Mouse (Mus musculus) lung, adult 2 months (tissue): ENCODE measurements at regions not wholly inside any gene's neighbourhood (a gene's known extent, or its start where the extent isn't known, plus 50 kb on each side); places are given as distances from the start of the nearest gene placed in this dataset.

ENCODE experiments used
- DNase-seq: peaks from one replicate; pipeline ENCODE4 v3.0.0; 2022
- H3K4me1 ChIP-seq: fragments of 200-500 bp; 2 replicates; pipeline ENCODE4 v1.6.1; 2011; ENCODE audit warnings: low read length; ENCODE audit not compliant: control insufficient read depth, insufficient read depth
- H3K4me3 ChIP-seq: fragments of 200-500 bp; replicated peaks from 2 replicates; pipeline ENCODE3; 2011; ENCODE audit warnings: low read depth, mild to moderate bottlenecking, control low read depth, low read length; ENCODE audit errors: extremely low read depth
- CTCF ChIP-seq: fragments of 200-500 bp; IDR thresholded peaks from 2 replicates; pipeline ENCODE4 v1.5.1; 2011; ENCODE audit warnings: mild to moderate bottlenecking, low read length, control low read depth; ENCODE audit not compliant: insufficient read depth
- POLR2A ChIP-seq: fragments of 200-500 bp; IDR thresholded peaks from 2 replicates; pipeline ENCODE4 v1.6.1; 2011; ENCODE audit warnings: low read depth, mild to moderate bottlenecking, control low read depth, low read length, borderline replicate concordance; ENCODE audit errors: extremely low read depth
- WGBS: fragments of 180-500 bp; shearing (Covaris S2); methylation state at CpG from one replicate; pipeline ENCODE4 v1.1.7; 2018; 5-methylcytosine and 5-hydroxymethylcytosine counted together

DNA sequence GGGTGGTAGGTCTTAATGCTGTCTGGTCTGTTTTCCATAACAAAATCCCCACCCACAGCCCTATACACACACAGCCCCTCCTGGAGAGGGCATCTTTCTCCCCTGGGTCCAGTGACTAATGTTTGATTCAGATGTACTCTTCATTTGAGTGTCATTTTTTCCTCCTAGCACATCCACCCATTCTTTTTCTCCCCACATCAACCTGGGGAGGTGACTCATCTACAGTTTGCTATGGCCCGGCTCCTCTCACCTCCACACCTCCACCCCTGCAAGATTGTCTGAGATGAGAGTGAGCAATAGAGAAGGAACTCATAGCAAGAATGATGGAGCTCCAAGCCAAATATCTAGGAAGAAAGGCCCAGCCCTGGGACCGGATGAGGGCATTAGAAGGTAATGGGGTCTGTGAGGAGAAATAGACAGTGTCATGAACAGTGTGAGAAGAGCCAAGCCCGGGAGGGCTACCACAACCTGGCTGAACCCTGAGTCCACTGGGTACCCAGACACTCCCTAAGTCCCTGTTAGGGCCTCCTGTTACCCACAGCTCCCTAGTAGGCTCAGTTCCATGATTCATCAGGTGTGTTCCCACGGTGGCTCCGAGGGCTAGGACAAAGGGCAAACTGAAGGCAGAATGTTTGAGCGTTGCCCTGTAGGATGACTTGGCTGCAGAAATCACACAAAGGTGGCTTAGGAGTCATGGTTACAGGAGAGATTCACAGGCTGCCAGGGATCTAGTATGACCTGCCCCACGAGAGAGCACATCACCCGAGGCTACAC is 479.6 kb upstream of the Gm10131 start:
- WGBS: 88% methylated on average over 8 of the region's 8 CpGs
- Histone ChIP-seq H3K4me1 (no peaks in the 10 kb centered on the region), H3K4me3 (no peak overlapping the region)
- TF ChIP-seq POLR2A (no peak), CTCF (no peak)
- no peak for DNase-seq

DNA sequence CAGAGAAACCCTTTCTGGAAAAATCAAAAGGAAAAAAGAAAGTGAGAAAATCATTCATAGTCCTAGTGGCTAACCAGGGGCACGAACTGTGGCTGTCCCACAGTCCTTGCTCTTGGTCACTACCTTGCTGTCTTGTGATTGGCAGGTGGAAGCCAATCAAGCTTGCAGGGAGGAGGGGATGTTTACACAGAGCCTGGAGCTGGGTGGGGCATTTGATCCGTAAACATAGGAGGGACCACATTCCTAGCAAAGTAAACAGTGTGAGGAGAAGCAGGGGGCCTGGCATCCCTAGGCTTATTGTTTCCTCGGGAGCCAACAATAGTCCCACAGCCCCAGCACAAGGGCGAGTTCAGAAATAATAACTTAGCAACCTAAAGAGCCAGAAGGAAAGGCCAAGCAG is 466.5 kb upstream of the Gm10131 start:
- peak; percentile 10 for DNase-seq
- Histone ChIP-seq H3K4me3 (no peak overlapping the region), H3K4me1 (0 out of 2 replicates have a peak, but pooled peaks cover 3% of the 10 kb centered on the region)
- TF ChIP-seq POLR2A: no peak
- 34% methylated on average over 4 of the region's 4 CpGs for WGBS

DNA sequence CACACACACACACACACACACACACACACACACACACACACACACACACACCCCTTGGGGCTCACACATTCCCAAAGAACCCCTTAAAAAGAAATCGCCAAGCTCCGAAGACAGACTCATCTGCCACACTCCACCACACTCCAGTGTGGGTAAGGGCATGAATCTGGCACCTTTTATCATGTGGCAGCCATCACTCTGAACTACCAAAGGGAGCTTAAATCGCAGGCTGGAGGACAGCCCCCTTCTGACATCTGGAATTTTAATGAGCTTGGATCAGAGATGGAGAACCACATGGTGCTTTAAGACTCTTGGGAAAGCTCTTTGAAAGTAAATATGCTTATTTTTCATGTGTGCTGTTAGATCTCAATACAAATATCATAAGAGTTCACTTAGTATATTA is 462.5 kb upstream of the Gm10131 start:
- DNase-seq: no peak
- WGBS: 35% methylated on average over 3 of the region's 3 CpGs

GRCm38 (mm10) chr8:34573007-34573881 is 461.7 kb upstream of the Gm10131 start:
- Histone ChIP-seq H3K4me3 (no peak overlapping the region), H3K4me1 (no peaks in the 10 kb centered on the region; the same call in 1 of the 2 replicates)
- TF ChIP-seq POLR2A: no peak
- no peak for TF ChIP-seq CTCF
- peak; percentile 74 for DNase-seq
- WGBS: 12% methylated on average over 9 of the region's 9 CpGs

More for the DNA sequence above, 462.5 kb upstream of the Gm10131 start:
- H3K4me3 ChIP-seq: no peak overlapping the region
- TF ChIP-seq POLR2A: no peak
- TF ChIP-seq CTCF: no peak
- peaks cover 3% of the 10 kb centered on the region; the same call in 1 of the 2 replicates for H3K4me1 ChIP-seq

DNA sequence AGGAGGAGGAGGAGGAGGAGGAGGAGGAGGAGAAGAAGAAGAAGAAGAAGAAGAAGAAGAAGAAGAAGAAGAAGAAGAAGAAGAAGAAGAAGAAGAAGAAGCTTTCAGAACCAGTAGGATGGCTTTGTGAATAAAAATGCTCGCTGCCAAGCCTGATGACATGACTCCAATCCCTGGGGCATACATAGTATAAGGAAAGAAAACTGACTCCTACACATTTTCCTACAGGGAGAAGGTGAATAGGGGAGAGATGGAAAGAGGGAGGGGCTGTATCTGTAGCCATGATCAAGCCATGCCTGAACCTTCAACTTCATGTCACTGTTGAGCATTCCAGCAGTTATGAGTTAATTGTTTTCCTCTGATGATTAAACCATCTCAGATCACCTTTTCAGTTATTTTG is 460.2 kb upstream of the Gm10131 start:
- no peaks in the 10 kb centered on the region; the same call in 1 of the 2 replicates for H3K4me1 ChIP-seq
- 100% methylated on average over 1 of the region's 1 CpGs for WGBS
- no peak overlapping the region for H3K4me3 ChIP-seq
- no peak for DNase-seq
- TF ChIP-seq CTCF: no peak
- no peak for TF ChIP-seq POLR2A

GRCm38 (mm10) chr8:34562278-34562677 is 450.7 kb upstream of the Gm10131 start:
- TF ChIP-seq CTCF (no peak), POLR2A (no peak)
- H3K4me1 ChIP-seq: no peaks in the 10 kb centered on the region; the same call in 1 of the 2 replicates
- no peak overlapping the region for H3K4me3 ChIP-seq
- 49% methylated on average over 8 of the region's 8 CpGs for WGBS
- DNase-seq: no peak

GRCm38 (mm10) chr8:34549786-34550185 is 438.2 kb upstream of the Gm10131 start:
- DNase-seq: no peak
- no peak for TF ChIP-seq POLR2A
- TF ChIP-seq CTCF: no peak
- Histone ChIP-seq H3K4me3 (no peak overlapping the region), H3K4me1 (no peaks in the 10 kb centered on the region; the same call in 1 of the 2 replicates)
- WGBS: 49% methylated on average over 5 of the region's 5 CpGs

- WGBS: 40% methylated on average over 11 of the region's 11 CpGs
- Histone ChIP-seq H3K4me3 (no peak overlapping the region), H3K4me1 (no peaks in the 10 kb centered on the region; the same call in 1 of the 2 replicates)
- no peak for DNase-seq
- TF ChIP-seq POLR2A: no peak
- TF ChIP-seq CTCF: no peak
Observed at GRCm38 (mm10) chr8:34546815-34547214, 435.3 kb upstream of the Gm10131 start.

GRCm38 (mm10) chr8:34542361-34543038 is 431.0 kb upstream of the Gm10131 start:
- WGBS: 80% methylated on average over 3 of the region's 3 CpGs
- TF ChIP-seq CTCF: no peak
- TF ChIP-seq POLR2A: no peak
- Histone ChIP-seq H3K4me3 (no peak overlapping the region), H3K4me1 (no peaks in the 10 kb centered on the region; the same call in 1 of the 2 replicates)
- DNase-seq: no peak
